Mouse (Mus musculus): ENCODE measurements around the gene Ntan1. TPM values are rescaled to one million over a fixed set of nuclear protein-coding genes. Genes with fewer than 3 reads are reported as not detected.

The Ntan1 gene
- polyA plus RNA-seq, 1 experiment from 2014 or later: 162 TPM

DNA sequence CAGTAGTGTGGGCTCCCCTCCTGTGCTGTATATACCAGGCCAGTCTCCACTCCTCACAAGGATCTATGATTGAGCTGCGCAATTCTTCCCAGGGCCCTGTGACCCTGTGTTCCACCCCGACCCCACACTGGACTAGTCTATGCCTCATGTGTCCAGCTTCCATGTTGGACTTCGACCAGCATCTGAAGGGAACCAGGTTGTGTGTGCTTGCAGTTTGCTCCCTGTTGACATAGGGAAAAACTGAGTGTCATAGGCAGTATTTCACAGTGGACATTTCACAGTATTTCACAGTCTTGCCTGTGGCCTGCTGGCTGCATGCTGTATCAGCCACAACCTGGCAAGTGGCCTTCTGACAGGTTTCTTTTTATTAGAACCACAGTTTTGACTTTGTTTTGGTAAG is 5.4 kb upstream of the Ntan1 start:
- Histone ChIP-seq H3K4me3 (ENCODE audit: control insufficient read depth in 1 of 2, insufficient read depth in 1 of 2, low read depth in 1 of 2, low read length in 2 of 2) (no peak overlapping the region), H3K9me3 (ENCODE audit: control insufficient read depth, low read length) (no peaks in the 10 kb centered on the region), H3K4me1 (ENCODE audit: control insufficient read depth in 2 of 2, insufficient read depth in 2 of 2, low read length in 2 of 2) (peaks cover 0 to 3% of the 10 kb centered on the region in 2 experiments; a peak in 2 of 4 replicates), H3K9ac (ENCODE audit: low read length) (no peak overlapping the region), H3K27me3 (ENCODE audit: control insufficient read depth, insufficient read depth, low read length) (no peaks in the 10 kb centered on the region), H3K36me3 (ENCODE audit: control insufficient read depth, insufficient read depth, low read length) (peaks cover 82% of the 10 kb centered on the region), H3K4me2 (ENCODE audit: low read length) (no peak overlapping the region), H3K27ac (replicated peaks in 1 of 2; ENCODE audit: control insufficient read depth in 1 of 2, insufficient read depth in 1 of 2, low read depth in 2 of 2, low read length in 2 of 2) (no peak overlapping the region)
- no peak for ATAC-seq (ENCODE audit: insufficient number of reproducible peaks, insufficient read depth, low FRiP score, low read depth)
- WGBS: 96% methylated on average over 3 of the region's 3 CpGs

DNA sequence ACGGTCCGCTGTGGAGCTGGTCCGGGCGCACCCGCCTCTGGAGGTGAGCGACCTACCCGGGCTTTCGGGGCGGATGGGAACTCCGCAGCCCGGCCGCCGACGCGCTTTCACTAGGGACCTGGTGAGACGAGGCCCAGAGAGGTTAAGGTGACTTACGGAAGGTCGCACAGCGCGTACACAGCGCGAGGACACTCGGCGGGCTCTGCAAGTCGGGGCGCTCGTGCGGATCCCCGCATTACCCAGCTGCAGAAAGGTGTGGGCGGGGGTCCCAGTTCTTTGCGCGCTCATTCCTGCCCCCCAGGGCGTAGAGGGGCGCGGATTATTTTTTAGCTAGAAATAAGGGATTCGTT is 724 bp downstream of the Ntan1 start:
- H3K4me1 ChIP-seq (ENCODE audit: control insufficient read depth in 2 of 2, insufficient read depth in 2 of 2, low read length in 2 of 2): peaks cover 0 to 14% of the 10 kb centered on the region in 2 experiments; a peak in 3 of 4 replicates
- H3K27ac ChIP-seq (replicated peaks in 1 of 2; ENCODE audit: control insufficient read depth in 1 of 2, insufficient read depth in 1 of 2, low read depth in 2 of 2, low read length in 2 of 2): peak overlapping the region; percentile 52 to 98
- ATAC-seq (ENCODE audit: insufficient number of reproducible peaks, insufficient read depth, low FRiP score, low read depth): peak; percentile 31
- H3K36me3 ChIP-seq (ENCODE audit: control insufficient read depth, insufficient read depth, low read length): peaks cover 25% of the 10 kb centered on the region
- H3K4me3 ChIP-seq (ENCODE audit: control insufficient read depth in 1 of 2, insufficient read depth in 1 of 2, low read depth in 1 of 2, low read length in 2 of 2): peak overlapping the region; percentile 71 to 73
- H3K27me3 ChIP-seq (ENCODE audit: control insufficient read depth, insufficient read depth, low read length): no peaks in the 10 kb centered on the region
- H3K4me2 ChIP-seq (ENCODE audit: low read length): peak overlapping the region; percentile 66
- H3K9ac ChIP-seq (ENCODE audit: low read length): peak overlapping the region; percentile 84
- no peaks in the 10 kb centered on the region for H3K9me3 ChIP-seq (ENCODE audit: control insufficient read depth, low read length)
- under 1% methylated on average over 36 of the region's 36 CpGs for WGBS

- peak overlapping the region; percentile 66 for H3K4me2 ChIP-seq (ENCODE audit: low read length)
- no peaks in the 10 kb centered on the region for H3K27me3 ChIP-seq (ENCODE audit: control insufficient read depth, insufficient read depth, low read length)
- 19% methylated on average over 12 of the region's 12 CpGs for WGBS
- peak overlapping the region; percentile 52 to 98 for H3K27ac ChIP-seq (replicated peaks in 1 of 2; ENCODE audit: control insufficient read depth in 1 of 2, insufficient read depth in 1 of 2, low read depth in 2 of 2, low read length in 2 of 2)
- no peaks in the 10 kb centered on the region for H3K9me3 ChIP-seq (ENCODE audit: control insufficient read depth, low read length)
- no peak for ATAC-seq (ENCODE audit: insufficient number of reproducible peaks, insufficient read depth, low FRiP score, low read depth)
- peaks cover 0 to 14% of the 10 kb centered on the region in 2 experiments; a peak in 3 of 4 replicates for H3K4me1 ChIP-seq (ENCODE audit: control insufficient read depth in 2 of 2, insufficient read depth in 2 of 2, low read length in 2 of 2)
- H3K9ac ChIP-seq (ENCODE audit: low read length): peak overlapping the region; percentile 84
- peak overlapping the region; percentile 71 to 73 for H3K4me3 ChIP-seq (ENCODE audit: control insufficient read depth in 1 of 2, insufficient read depth in 1 of 2, low read depth in 1 of 2, low read length in 2 of 2)
- peaks cover 20% of the 10 kb centered on the region for H3K36me3 ChIP-seq (ENCODE audit: control insufficient read depth, insufficient read depth, low read length)
These were observed 1.3 kb downstream of the Ntan1 start for GRCm38 (mm10) chr16:13819806-13820500.

DNA sequence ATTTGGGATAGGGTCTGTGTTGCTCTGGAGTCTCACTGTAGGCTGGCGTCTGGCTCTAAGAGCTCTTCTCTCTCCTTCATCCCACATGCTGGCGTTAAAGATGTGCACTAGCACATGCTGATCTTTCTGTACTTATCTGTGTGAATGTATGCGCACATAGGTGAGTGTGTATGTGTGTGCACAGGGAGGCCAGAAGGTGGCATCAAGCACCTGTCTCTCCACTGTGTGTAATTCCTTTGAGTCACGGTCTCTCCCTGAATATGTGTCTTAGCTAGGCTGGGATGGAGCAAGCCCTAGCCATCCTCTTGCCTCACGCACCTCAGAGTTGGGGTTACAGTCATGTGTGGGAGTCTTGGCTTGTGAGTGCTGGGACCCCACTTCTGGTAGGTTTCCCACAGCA is 2.1 kb downstream of the Ntan1 start:
- Histone ChIP-seq H3K9me3 (ENCODE audit: control insufficient read depth, low read length) (no peaks in the 10 kb centered on the region), H3K36me3 (ENCODE audit: control insufficient read depth, insufficient read depth, low read length) (peaks cover 11% of the 10 kb centered on the region), H3K4me3 (ENCODE audit: control insufficient read depth in 1 of 2, insufficient read depth in 1 of 2, low read depth in 1 of 2, low read length in 2 of 2) (no peak overlapping the region), H3K9ac (ENCODE audit: low read length) (peak overlapping the region; percentile 84; the same call in 1 of the 2 replicates), H3K27me3 (ENCODE audit: control insufficient read depth, insufficient read depth, low read length) (no peaks in the 10 kb centered on the region), H3K4me2 (ENCODE audit: low read length) (peak overlapping the region; percentile 66; the same call in 1 of the 2 replicates), H3K27ac (replicated peaks in 1 of 2; ENCODE audit: control insufficient read depth in 1 of 2, insufficient read depth in 1 of 2, low read depth in 2 of 2, low read length in 2 of 2) (no peak overlapping the region), H3K4me1 (ENCODE audit: control insufficient read depth in 2 of 2, insufficient read depth in 2 of 2, low read length in 2 of 2) (peaks cover 0 to 15% of the 10 kb centered on the region in 2 experiments; a peak in 3 of 4 replicates)
- WGBS: 95% methylated on average over 5 of the region's 5 CpGs
- ATAC-seq (ENCODE audit: insufficient number of reproducible peaks, insufficient read depth, low FRiP score, low read depth): no peak

- ATAC-seq (ENCODE audit: insufficient number of reproducible peaks, insufficient read depth, low FRiP score, low read depth): no peak
- no peaks in the 10 kb centered on the region for H3K9me3 ChIP-seq (ENCODE audit: control insufficient read depth, low read length)
- H3K9ac ChIP-seq (ENCODE audit: low read length): peak overlapping the region; percentile 25; the same call in 1 of the 2 replicates
- H3K27me3 ChIP-seq (ENCODE audit: control insufficient read depth, insufficient read depth, low read length): no peaks in the 10 kb centered on the region
- 57% methylated on average over 7 of the region's 7 CpGs for WGBS
- H3K4me2 ChIP-seq (ENCODE audit: low read length): no peak overlapping the region
- H3K36me3 ChIP-seq (ENCODE audit: control insufficient read depth, insufficient read depth, low read length): peaks cover 45% of the 10 kb centered on the region
- peaks cover 0 to 9% of the 10 kb centered on the region in 2 experiments; a peak in 2 of 4 replicates for H3K4me1 ChIP-seq (ENCODE audit: control insufficient read depth in 2 of 2, insufficient read depth in 2 of 2, low read length in 2 of 2)
- H3K27ac ChIP-seq (replicated peaks in 1 of 2; ENCODE audit: control insufficient read depth in 1 of 2, insufficient read depth in 1 of 2, low read depth in 2 of 2, low read length in 2 of 2): 0 out of 4 replicates have a peak overlapping the region, but pooled peaks have one; percentile 2 to 15
- H3K4me3 ChIP-seq (ENCODE audit: control insufficient read depth in 1 of 2, insufficient read depth in 1 of 2, low read depth in 1 of 2, low read length in 2 of 2): no peak overlapping the region
These were observed 7.3 kb downstream of the Ntan1 start for GRCm38 (mm10) chr16:13825781-13826490.

GRCm38 (mm10) chr16:13826511-13826910 is 7.9 kb downstream of the Ntan1 start:
- H3K9ac ChIP-seq (ENCODE audit: low read length): peak overlapping the region; percentile 25; the same call in 1 of the 2 replicates
- ATAC-seq (ENCODE audit: insufficient number of reproducible peaks, insufficient read depth, low FRiP score, low read depth): no peak
- WGBS: 74% methylated on average over 4 of the region's 4 CpGs
- H3K4me2 ChIP-seq (ENCODE audit: low read length): no peak overlapping the region
- H3K36me3 ChIP-seq (ENCODE audit: control insufficient read depth, insufficient read depth, low read length): peaks cover 49% of the 10 kb centered on the region
- no peak overlapping the region for H3K4me3 ChIP-seq (ENCODE audit: control insufficient read depth in 1 of 2, insufficient read depth in 1 of 2, low read depth in 1 of 2, low read length in 2 of 2)
- no peaks in the 10 kb centered on the region for H3K9me3 ChIP-seq (ENCODE audit: control insufficient read depth, low read length)
- H3K27me3 ChIP-seq (ENCODE audit: control insufficient read depth, insufficient read depth, low read length): no peaks in the 10 kb centered on the region
- peaks cover 0 to 9% of the 10 kb centered on the region in 2 experiments; a peak in 2 of 4 replicates for H3K4me1 ChIP-seq (ENCODE audit: control insufficient read depth in 2 of 2, insufficient read depth in 2 of 2, low read length in 2 of 2)
- H3K27ac ChIP-seq (replicated peaks in 1 of 2; ENCODE audit: control insufficient read depth in 1 of 2, insufficient read depth in 1 of 2, low read depth in 2 of 2, low read length in 2 of 2): no peak overlapping the region

DNA sequence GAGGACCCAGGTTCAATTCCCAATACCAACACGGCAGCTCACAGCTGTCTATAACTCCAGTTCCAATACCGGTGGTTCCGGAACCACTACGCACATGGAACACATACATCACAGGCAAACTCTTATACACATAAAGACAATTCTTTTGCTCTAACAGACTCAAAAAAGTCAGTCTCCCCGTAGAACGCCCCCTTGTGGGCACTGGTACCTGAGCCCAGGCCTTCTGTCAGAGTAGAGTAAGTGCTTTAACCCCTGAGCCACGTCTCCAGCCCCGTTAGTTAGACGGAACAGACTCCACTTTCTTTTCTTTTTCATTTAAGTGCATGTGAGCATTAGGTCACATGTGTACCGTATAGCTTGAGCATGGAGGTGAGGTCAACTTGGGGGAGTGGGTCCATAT is 11.8 kb downstream of the Ntan1 start:
- H3K4me2 ChIP-seq (ENCODE audit: low read length): no peak overlapping the region
- 88% methylated on average over 10 of the region's 10 CpGs for WGBS
- H3K4me1 ChIP-seq (ENCODE audit: control insufficient read depth in 2 of 2, insufficient read depth in 2 of 2, low read length in 2 of 2): peaks cover 0 to 9% of the 10 kb centered on the region in 2 experiments; a peak in 2 of 4 replicates
- no peaks in the 10 kb centered on the region for H3K27me3 ChIP-seq (ENCODE audit: control insufficient read depth, insufficient read depth, low read length)
- H3K36me3 ChIP-seq (ENCODE audit: control insufficient read depth, insufficient read depth, low read length): peaks cover 88% of the 10 kb centered on the region
- ATAC-seq (ENCODE audit: insufficient number of reproducible peaks, insufficient read depth, low FRiP score, low read depth): no peak
- H3K4me3 ChIP-seq (ENCODE audit: control insufficient read depth in 1 of 2, insufficient read depth in 1 of 2, low read depth in 1 of 2, low read length in 2 of 2): no peak overlapping the region
- no peaks in the 10 kb centered on the region for H3K9me3 ChIP-seq (ENCODE audit: control insufficient read depth, low read length)
- H3K27ac ChIP-seq (replicated peaks in 1 of 2; ENCODE audit: control insufficient read depth in 1 of 2, insufficient read depth in 1 of 2, low read depth in 2 of 2, low read length in 2 of 2): no peak overlapping the region
- no peak overlapping the region for H3K9ac ChIP-seq (ENCODE audit: low read length)

Data from heart, embryonic 14.5 days (tissue).